Mouse (Mus musculus) small intestine, adult 2 months (tissue): ENCODE results near the gene Igf2bp2. TPM values are rescaled to one million over a fixed set of nuclear protein-coding genes. Genes with fewer than 3 reads are reported as not detected.
A peak's percentile ranks its signal among the peaks of the same experiment; 100 is the strongest.

Experiments used
- H3K27ac ChIP-seq: fragments of 200-500 bp; 2 replicates; pipeline ENCODE4 v1.5.1; 2012; ENCODE audit warnings: low read depth, low read length, control low read depth, inconsistent platforms; ENCODE audit not compliant: insufficient read depth
- H3K27me3 ChIP-seq: fragments of 200-500 bp; 2 replicates; pipeline ENCODE4 v1.6.1; 2012; ENCODE audit warnings: mild to moderate bottlenecking, moderate library complexity, low read length, inconsistent platforms; ENCODE audit not compliant: control insufficient read depth, insufficient read depth
- H3K36me3 ChIP-seq: fragments of 200-500 bp; 2 replicates; pipeline ENCODE4 v1.6.1; 2012; ENCODE audit warnings: mild to moderate bottlenecking, low read length, control low read depth, inconsistent platforms; ENCODE audit not compliant: control insufficient read depth, insufficient read depth
- H3K4me1 ChIP-seq: fragments of 200-500 bp; 2 replicates; pipeline ENCODE4 v1.6.1; 2012; ENCODE audit warnings: low read length, inconsistent platforms, mixed read lengths; ENCODE audit not compliant: control insufficient read depth, insufficient read depth, insufficient read length
- H3K4me3 ChIP-seq: fragments of 200-500 bp; 2 replicates; pipeline ENCODE4 v1.5.1; 2012; ENCODE audit warnings: low read depth, mild to moderate bottlenecking, control low read depth, inconsistent platforms, low read length, moderate library complexity
- CTCF ChIP-seq: fragments of 200-500 bp; IDR thresholded peaks from 2 replicates; pipeline ENCODE4 v1.5.1; 2012; ENCODE audit warnings: low read depth, mild to moderate bottlenecking, control low read depth, inconsistent platforms, low read length, moderate library complexity, mixed read lengths; ENCODE audit not compliant: insufficient replicate concordance, insufficient read length; ENCODE audit errors: extremely low read depth
- POLR2A ChIP-seq: fragments of 200-500 bp; IDR thresholded peaks from 2 replicates; pipeline ENCODE4 v1.6.1; 2012; ENCODE audit warnings: low read depth, mild to moderate bottlenecking, control low read depth, inconsistent platforms, low read length, moderate library complexity
- WGBS: fragments of 180-500 bp; shearing (Covaris S2); methylation state at CpG from one replicate; pipeline ENCODE4 v1.1.7; 2018; 5-methylcytosine and 5-hydroxymethylcytosine counted together
- polyA plus RNA-seq: library from polyadenylated mRNA; depleted of rRNA; stranded (reverse); fragments of >200 nt; gene quantifications from 2 replicates; pipeline ENCODE4 v1.2.3, GENCODE M21; 2012

Igf2bp2 gene
- polyA plus RNA-seq, 1 experiment = 8.0 TPM

GRCm38 (mm10) chr16:22121109-22121508 is 42.0 kb downstream of the Igf2bp2 start:
- Histone ChIP-seq H3K27ac (no peak overlapping the region), H3K4me3 (no peak overlapping the region), H3K4me1 (peaks cover 2% of the 10 kb centered on the region; the same call in 1 of the 2 replicates), H3K36me3 (no peaks in the 10 kb centered on the region), H3K27me3 (no peaks in the 10 kb centered on the region)
- TF ChIP-seq CTCF = no peak
- no peak for TF ChIP-seq POLR2A
- WGBS = 88% methylated on average over 8 of the region's 8 CpGs

GRCm38 (mm10) chr16:22119524-22119923 is 43.6 kb downstream of the Igf2bp2 start:
- H3K4me3 ChIP-seq = peak overlapping the region; percentile 17; the same call in 1 of the 2 replicates
- H3K36me3 ChIP-seq = no peaks in the 10 kb centered on the region
- no peak for TF ChIP-seq CTCF
- TF ChIP-seq POLR2A = no peak
- H3K27me3 ChIP-seq = no peaks in the 10 kb centered on the region
- 84% methylated on average over 15 of the region's 15 CpGs for WGBS
- H3K27ac ChIP-seq = no peak overlapping the region
- peaks cover 2% of the 10 kb centered on the region; the same call in 1 of the 2 replicates for H3K4me1 ChIP-seq

GRCm38 (mm10) chr16:22118716-22119501 is 44.2 kb downstream of the Igf2bp2 start:
- Histone ChIP-seq H3K27ac (no peak overlapping the region), H3K4me1 (peaks cover 2% of the 10 kb centered on the region), H3K27me3 (no peaks in the 10 kb centered on the region), H3K36me3 (no peaks in the 10 kb centered on the region), H3K4me3 (no peak overlapping the region)
- TF ChIP-seq POLR2A (no peak), CTCF (no peak)
- 77% methylated on average over 14 of the region's 14 CpGs for WGBS

- no peak for TF ChIP-seq POLR2A
- no peak overlapping the region for H3K27ac ChIP-seq
- H3K27me3 ChIP-seq = no peaks in the 10 kb centered on the region
- 91% methylated on average over 4 of the region's 4 CpGs for WGBS
- no peaks in the 10 kb centered on the region for H3K36me3 ChIP-seq
- no peak overlapping the region for H3K4me3 ChIP-seq
- H3K4me1 ChIP-seq = peaks cover 2% of the 10 kb centered on the region
These were observed 44.9 kb downstream of the Igf2bp2 start for GRCm38 (mm10) chr16:22118151-22118550.

GRCm38 (mm10) chr16:22116748-22117147 is 46.4 kb downstream of the Igf2bp2 start:
- Histone ChIP-seq H3K36me3 (no peaks in the 10 kb centered on the region), H3K4me1 (peaks cover 2% of the 10 kb centered on the region), H3K27me3 (no peaks in the 10 kb centered on the region), H3K27ac (no peak overlapping the region), H3K4me3 (no peak overlapping the region)
- TF ChIP-seq POLR2A = no peak
- no peak for TF ChIP-seq CTCF
- WGBS = 96% methylated on average over 4 of the region's 4 CpGs

GRCm38 (mm10) chr16:22116058-22116457 is 47.0 kb downstream of the Igf2bp2 start:
- Histone ChIP-seq H3K27ac (no peak overlapping the region), H3K4me3 (no peak overlapping the region), H3K4me1 (peaks cover 2% of the 10 kb centered on the region), H3K27me3 (no peaks in the 10 kb centered on the region), H3K36me3 (no peaks in the 10 kb centered on the region)
- TF ChIP-seq CTCF (no peak), POLR2A (no peak)
- WGBS = 72% methylated on average over 6 of the region's 6 CpGs

GRCm38 (mm10) chr16:22110036-22110435 is 53.1 kb downstream of the Igf2bp2 start:
- Histone ChIP-seq H3K27ac (no peak overlapping the region), H3K36me3 (no peaks in the 10 kb centered on the region), H3K4me3 (no peak overlapping the region), H3K27me3 (no peaks in the 10 kb centered on the region), H3K4me1 (peaks cover 9% of the 10 kb centered on the region; the same call in 1 of the 2 replicates)
- TF ChIP-seq POLR2A = no peak
- TF ChIP-seq CTCF = no peak
- 68% methylated on average over 1 of the region's 1 CpGs for WGBS
